Mouse (Mus musculus) forebrain, embryonic 14.5 days (tissue): ENCODE measurements around the gene Ppp1r3c. TPM values are rescaled to one million over a fixed set of nuclear protein-coding genes. Genes with fewer than 3 reads are reported as not detected.

ENCODE experiments used
- ATAC-seq: fragments of 200-750 bp; cut with Nextera tagmentation; 2 replicates; pipeline ENCODE4 v1.8.0; 2017; ENCODE audit warnings: mild to moderate bottlenecking, moderate library complexity
- DNase-seq: peaks from one replicate; pipeline ENCODE4 v3.0.0-alpha.2; 2015; ENCODE audit warnings: low spot score
- H3K27ac ChIP-seq: fragments of 300-500 bp; sonication (generic); 2 replicates; pipeline ENCODE4 v1.5.1; 2014; ENCODE audit warnings: low read depth, mild to moderate bottlenecking, control low read depth, low read length, moderate library complexity
- H3K27me3 ChIP-seq: fragments of 300-500 bp; sonication (generic); replicated peaks from 2 replicates; pipeline ENCODE4 v1.6.1; 2014; ENCODE audit warnings: low read length, control low read depth, mixed read lengths; ENCODE audit not compliant: control insufficient read depth, insufficient read depth
- H3K36me3 ChIP-seq: fragments of 300-500 bp; sonication (generic); 2 replicates; pipeline ENCODE4 v1.6.1; 2014; ENCODE audit warnings: low read length, control low read depth; ENCODE audit not compliant: control insufficient read depth, insufficient read depth
- H3K4me1 ChIP-seq: fragments of 300-500 bp; sonication (generic); 2 replicates; pipeline ENCODE4 v1.6.1; 2014; ENCODE audit warnings: antibody characterized with exemption, low read length, control low read depth; ENCODE audit not compliant: control insufficient read depth, insufficient read depth
- H3K4me2 ChIP-seq: fragments of 300-500 bp; sonication (generic); 2 replicates; pipeline ENCODE4 v1.6.1; 2014; ENCODE audit warnings: mild to moderate bottlenecking, control low read depth, low read length
- H3K4me3 ChIP-seq: fragments of 300-500 bp; sonication (generic); 2 replicates; pipeline ENCODE4 v1.5.1; 2014; ENCODE audit warnings: low read depth, low read length, control low read depth
- H3K9ac ChIP-seq: fragments of 300-500 bp; sonication (generic); 2 replicates; pipeline ENCODE4 v1.6.1; 2014; ENCODE audit warnings: mild to moderate bottlenecking, low read length, control low read depth, moderate library complexity
- H3K9me3 ChIP-seq: fragments of 300-500 bp; sonication (generic); replicated peaks from 2 replicates; pipeline ENCODE4 v1.6.1; 2016; ENCODE audit warnings: low read length, control low read depth, mixed read lengths; ENCODE audit not compliant: control insufficient read depth
- WGBS: fragments of 180-500 bp; shearing (Covaris S2); extraction: QIAGEN DNeasy Blood & Tissue Kit; methylation state at CpG from one replicate; pipeline ENCODE4 v1.1.7; 2014; 5-methylcytosine and 5-hydroxymethylcytosine counted together
- polyA plus RNA-seq: library from polyadenylated mRNA; unstranded; fragments of >200 nt; fragmentation: Nextera tagmentation; extraction: Ambion mirVana; gene quantifications from 2 replicates; pipeline ENCODE4 v1.2.1, GENCODE M21; 2014

Gene Ppp1r3c
- polyA plus RNA-seq, 1 experiment from 2014 or later: 8.9 TPM

GRCm38 (mm10) chr19:36693530-36693929, 42.9 kb downstream of the Ppp1r3c start:
- Histone ChIP-seq H3K9ac (no peak overlapping the region), H3K9me3 (no peaks in the 10 kb centered on the region), H3K4me3 (no peak overlapping the region), H3K4me2 (no peak overlapping the region), H3K36me3 (no peaks in the 10 kb centered on the region), H3K4me1 (peaks cover 6% of the 10 kb centered on the region), H3K27me3 (no peaks in the 10 kb centered on the region), H3K27ac (no peak overlapping the region)
- DNase-seq (no peak), ATAC-seq (no peak)
- WGBS: 83% methylated on average over 2 of the region's 2 CpGs

- H3K4me2 ChIP-seq: no peak overlapping the region
- ATAC-seq (no peak), DNase-seq (no peak)
- 87% methylated on average over 5 of the region's 5 CpGs for WGBS
- no peaks in the 10 kb centered on the region for H3K36me3 ChIP-seq
- peaks cover 11% of the 10 kb centered on the region for H3K4me1 ChIP-seq
- no peak overlapping the region for H3K27ac ChIP-seq
- no peaks in the 10 kb centered on the region for H3K27me3 ChIP-seq
- no peaks in the 10 kb centered on the region for H3K9me3 ChIP-seq
- no peak overlapping the region for H3K9ac ChIP-seq
- H3K4me3 ChIP-seq: no peak overlapping the region
These were observed 44.5 kb downstream of the Ppp1r3c start for GRCm38 (mm10) chr19:36691941-36692340.

GRCm38 (mm10) chr19:36691245-36691644, 45.2 kb downstream of the Ppp1r3c start:
- no peak overlapping the region for H3K4me3 ChIP-seq
- peaks cover 8% of the 10 kb centered on the region for H3K4me1 ChIP-seq
- no peaks in the 10 kb centered on the region for H3K36me3 ChIP-seq
- 92% methylated on average over 2 of the region's 2 CpGs for WGBS
- H3K27me3 ChIP-seq: no peaks in the 10 kb centered on the region
- no peak overlapping the region for H3K9ac ChIP-seq
- DNase-seq (no peak), ATAC-seq (no peak)
- H3K27ac ChIP-seq: no peak overlapping the region
- no peak overlapping the region for H3K4me2 ChIP-seq
- H3K9me3 ChIP-seq: no peaks in the 10 kb centered on the region

- no peaks in the 10 kb centered on the region for H3K36me3 ChIP-seq
- H3K9me3 ChIP-seq: no peaks in the 10 kb centered on the region
- no peak overlapping the region for H3K9ac ChIP-seq
- H3K4me3 ChIP-seq: no peak overlapping the region
- H3K4me2 ChIP-seq: no peak overlapping the region
- ATAC-seq (peak; percentile 33; the same call in 1 of the 2 replicates), DNase-seq (peak; percentile 60)
- no peaks in the 10 kb centered on the region for H3K27me3 ChIP-seq
- H3K27ac ChIP-seq: no peak overlapping the region
- peaks cover 8% of the 10 kb centered on the region for H3K4me1 ChIP-seq
- 52% methylated on average over 5 of the region's 5 CpGs for WGBS
These were observed 47.2 kb downstream of the Ppp1r3c start for GRCm38 (mm10) chr19:36689205-36689604.

- peaks cover 8% of the 10 kb centered on the region for H3K4me1 ChIP-seq
- ATAC-seq (peak; percentile 79), DNase-seq (peak; percentile 90)
- H3K27me3 ChIP-seq: no peaks in the 10 kb centered on the region
- no peaks in the 10 kb centered on the region for H3K9me3 ChIP-seq
- no peak overlapping the region for H3K4me2 ChIP-seq
- 38% methylated on average over 8 of the region's 8 CpGs for WGBS
- peak overlapping the region; percentile 75 for H3K27ac ChIP-seq
- no peaks in the 10 kb centered on the region for H3K36me3 ChIP-seq
- no peak overlapping the region for H3K9ac ChIP-seq
- H3K4me3 ChIP-seq: no peak overlapping the region
These were observed 48.4 kb downstream of the Ppp1r3c start for GRCm38 (mm10) chr19:36687843-36688637.

- Histone ChIP-seq H3K9me3 (no peaks in the 10 kb centered on the region), H3K27me3 (no peaks in the 10 kb centered on the region), H3K4me2 (no peak overlapping the region), H3K4me1 (peaks cover 8% of the 10 kb centered on the region), H3K27ac (no peak overlapping the region), H3K36me3 (no peaks in the 10 kb centered on the region), H3K4me3 (no peak overlapping the region), H3K9ac (no peak overlapping the region)
- DNase-seq (no peak), ATAC-seq (no peak)
- WGBS: 91% methylated on average over 9 of the region's 9 CpGs
These were observed 49.4 kb downstream of the Ppp1r3c start for GRCm38 (mm10) chr19:36687044-36687443.

GRCm38 (mm10) chr19:36686016-36686415, 50.4 kb downstream of the Ppp1r3c start:
- no peak overlapping the region for H3K4me3 ChIP-seq
- no peak overlapping the region for H3K9ac ChIP-seq
- H3K4me1 ChIP-seq: peaks cover 8% of the 10 kb centered on the region
- ATAC-seq (no peak), DNase-seq (no peak)
- H3K4me2 ChIP-seq: no peak overlapping the region
- H3K27ac ChIP-seq: no peak overlapping the region
- H3K36me3 ChIP-seq: no peaks in the 10 kb centered on the region
- 91% methylated on average over 11 of the region's 11 CpGs for WGBS
- H3K9me3 ChIP-seq: no peaks in the 10 kb centered on the region
- no peaks in the 10 kb centered on the region for H3K27me3 ChIP-seq

- WGBS: 74% methylated on average over 2 of the region's 2 CpGs
- Histone ChIP-seq H3K4me3 (no peak overlapping the region), H3K9ac (no peak overlapping the region), H3K9me3 (no peaks in the 10 kb centered on the region), H3K27me3 (no peaks in the 10 kb centered on the region), H3K27ac (no peak overlapping the region), H3K4me1 (peaks cover 17% of the 10 kb centered on the region), H3K4me2 (no peak overlapping the region), H3K36me3 (no peaks in the 10 kb centered on the region)
- DNase-seq (no peak), ATAC-seq (no peak)
These were observed 53.9 kb downstream of the Ppp1r3c start for GRCm38 (mm10) chr19:36682560-36682959.
